Mouse (Mus musculus) erythroblast, embryonic 14.5 days (primary cell): ENCODE results near the gene Cyp1a2.

Source experiments
- GATA1 ChIP-seq: IDR thresholded peaks from 2 replicates; pipeline ENCODE4 v1.6.1; 2012; ENCODE audit warnings: low read length, inconsistent platforms, mixed read lengths
- TAL1 ChIP-seq: IDR thresholded peaks from 3 replicates; pipeline ENCODE4 v1.6.1; 2012; ENCODE audit warnings: low read length, inconsistent platforms, mixed read lengths

DNA sequence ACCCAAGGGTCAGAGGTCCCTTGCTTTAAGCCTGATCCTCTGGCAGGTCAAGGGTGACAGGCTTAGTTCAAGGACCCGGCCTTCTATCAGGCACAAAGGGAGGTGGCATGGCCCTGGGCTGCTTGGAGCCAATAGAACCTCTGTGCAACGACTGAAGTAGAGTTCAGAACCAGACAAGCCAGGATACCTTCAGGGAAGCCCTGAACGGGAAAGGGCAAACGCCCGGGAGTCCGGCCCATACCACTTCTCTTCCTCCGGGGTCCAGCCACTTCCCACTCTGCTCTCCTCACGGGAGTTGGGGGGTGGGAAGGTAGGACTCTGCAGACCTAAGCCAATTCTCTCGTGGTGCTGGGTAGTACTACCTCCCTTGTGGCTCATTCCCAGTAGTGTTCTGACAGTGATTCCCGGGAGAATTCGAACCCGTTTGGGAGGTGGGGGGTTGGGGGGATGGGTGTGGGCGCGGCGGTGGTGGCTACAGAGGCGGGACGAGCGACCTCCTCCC, 39.0 kb downstream of the Cyp1a2 start:
- TF ChIP-seq GATA1, result no peak
- TF ChIP-seq TAL1, result no peak
